Comparison of ENCODE assay signal across 8 mouse cellular contexts in the genomic region with DNA sequence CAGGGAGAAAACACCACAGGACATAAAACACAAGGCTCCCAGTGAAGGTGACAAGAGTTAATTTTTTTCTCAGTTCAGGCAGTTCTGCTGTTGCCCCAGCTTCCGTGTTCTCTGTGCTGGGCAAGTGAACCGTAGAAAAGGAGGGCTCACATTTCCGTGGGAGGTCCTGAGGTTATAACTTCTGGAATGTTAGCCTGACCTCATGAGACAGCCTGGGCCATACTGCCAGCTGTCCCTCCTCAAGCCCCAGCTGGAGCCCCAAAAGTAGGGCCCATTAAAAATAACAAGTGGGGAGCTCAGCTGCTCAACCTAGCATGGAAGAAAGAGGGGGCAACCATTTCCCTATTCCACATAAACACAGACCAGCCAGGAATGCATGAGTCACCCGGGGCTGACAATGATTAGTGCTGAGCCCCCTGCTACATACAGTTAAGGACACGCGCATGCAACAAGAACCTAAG. TPM values are rescaled to one million over a fixed set of nuclear protein-coding genes. Genes with fewer than 3 reads are reported as not detected.
A peak's percentile ranks its signal among the peaks of the same experiment; 100 is the strongest.
DNase-seq lines count a peak whose midpoint lies in the region; ATAC-seq and TF ChIP-seq lines count a peak whose summit lies in the region.

No protein-coding gene starts in this region.

- no peaks in the 10 kb centered on the region for H3K4me1 ChIP-seq in forebrain, postnatal 0 days (ENCODE audit: insufficient read depth)
- no peaks in the 10 kb centered on the region for H3K4me1 ChIP-seq in forebrain, embryonic 16.5 days (replicated peaks; ENCODE audit: control insufficient read depth, insufficient read depth, low read length)
- H3K4me1 ChIP-seq in kidney, embryonic 14.5 days (ENCODE audit: control insufficient read depth, insufficient read depth, low read length): peaks cover 66% of the 10 kb centered on the region
- H3K4me1 ChIP-seq in neural tube, embryonic 11.5 days (ENCODE audit: control insufficient read depth, insufficient read depth, low read length): 0 out of 2 replicates have a peak, but pooled peaks cover 4% of the 10 kb centered on the region

- TF ChIP-seq CTCF in forebrain, postnatal 0 days (IDR thresholded peaks at IDR 0.05; ENCODE audit: low read depth): no peak

- no peaks in the 10 kb centered on the region for H3K36me3 ChIP-seq in forebrain, postnatal 0 days (ENCODE audit: insufficient read depth)
- no peaks in the 10 kb centered on the region for H3K36me3 ChIP-seq in forebrain, embryonic 16.5 days (ENCODE audit: control insufficient read depth, insufficient read depth)
- no peaks in the 10 kb centered on the region for H3K36me3 ChIP-seq in kidney, embryonic 14.5 days (ENCODE audit: control insufficient read depth, insufficient read depth, low read length)
- H3K36me3 ChIP-seq in neural tube, embryonic 11.5 days (ENCODE audit: control insufficient read depth, insufficient read depth, low read length): no peaks in the 10 kb centered on the region

- ATAC-seq in forebrain, postnatal 0 days: 0 out of 2 replicates have a peak, but pooled peaks have one; percentile 18
- ATAC-seq in forebrain, embryonic 16.5 days: no peak
- peak; percentile 61 for ATAC-seq in granulocyte monocyte progenitor cell, adult 5-6 weeks (replicated peaks; ENCODE audit: poor library complexity, severe bottlenecking)
- peak; percentile 92 for ATAC-seq in kidney, embryonic 14.5 days (ENCODE audit: low FRiP score, low TSS enrichment)
- peak; percentile 39; the same call in 1 of the 2 replicates for ATAC-seq in neural tube, embryonic 11.5 days (ENCODE audit: insufficient read depth, low FRiP score, low TSS enrichment)
- no peak for ATAC-seq in CD4-positive, CD25-positive, alpha-beta regulatory T cell, adult 4 months

- no peak overlapping the region for H3K27ac ChIP-seq in forebrain, postnatal 0 days (ENCODE audit: low read depth, low read length)
- no peak overlapping the region for H3K27ac ChIP-seq in forebrain, embryonic 16.5 days (ENCODE audit: low read length)
- peak overlapping the region; percentile 86 for H3K27ac ChIP-seq in kidney, embryonic 14.5 days (ENCODE audit: low read depth, low read length)
- H3K27ac ChIP-seq in neural tube, embryonic 11.5 days (ENCODE audit: low read depth, low read length): 0 out of 2 replicates have a peak overlapping the region, but pooled peaks have one; percentile 49

- 47% methylated on average over 6 of the region's 6 CpGs for WGBS in forebrain, postnatal 0 days
- 41% methylated on average over 6 of the region's 6 CpGs for WGBS in forebrain, embryonic 16.5 days
- WGBS in kidney, embryonic 14.5 days: 0% methylated on average over 6 of the region's 6 CpGs
- WGBS in neural tube, embryonic 11.5 days: 33% methylated on average over 6 of the region's 6 CpGs

- H3K9ac ChIP-seq in forebrain, postnatal 0 days: no peak overlapping the region
- no peak overlapping the region for H3K9ac ChIP-seq in forebrain, embryonic 16.5 days (replicated peaks; ENCODE audit: low read depth, low read length)
- H3K9ac ChIP-seq in kidney, embryonic 14.5 days (ENCODE audit: low read depth, low read length): peak overlapping the region; percentile 25
- H3K9ac ChIP-seq in neural tube, embryonic 11.5 days (ENCODE audit: low read length): no peak overlapping the region

- H3K4me3 ChIP-seq in forebrain, postnatal 0 days (ENCODE audit: low read depth, low read length): no peak overlapping the region
- H3K4me3 ChIP-seq in forebrain, embryonic 16.5 days (replicated peaks; ENCODE audit: low read length): no peak overlapping the region
- peak overlapping the region; percentile 5; the same call in 1 of the 2 replicates for H3K4me3 ChIP-seq in kidney, embryonic 14.5 days (ENCODE audit: low read length)
- H3K4me3 ChIP-seq in neural tube, embryonic 11.5 days (ENCODE audit: low read depth, low read length): no peak overlapping the region

- no peak for DNase-seq in forebrain, postnatal 0 days
- peak; percentile 35 for DNase-seq in neural tube, embryonic 11.5 days (ENCODE audit: low spot score)
- DNase-seq in cerebellum, postnatal 14 days: no peak
- DNase-seq in spleen, postnatal 4 days (ENCODE audit: low spot score in 2 of 2): no peak

- no peaks in the 10 kb centered on the region for H3K27me3 ChIP-seq in forebrain, postnatal 0 days (ENCODE audit: insufficient read depth, low read length)
- no peaks in the 10 kb centered on the region for H3K27me3 ChIP-seq in forebrain, embryonic 16.5 days (replicated peaks; ENCODE audit: control insufficient read depth, insufficient read depth, low read length)
- H3K27me3 ChIP-seq in kidney, embryonic 14.5 days (ENCODE audit: control insufficient read depth, insufficient read depth, low read length): no peaks in the 10 kb centered on the region
- no peaks in the 10 kb centered on the region for H3K27me3 ChIP-seq in neural tube, embryonic 11.5 days (ENCODE audit: control insufficient read depth, insufficient read depth, low read length)

- no peaks in the 10 kb centered on the region for H3K9me3 ChIP-seq in forebrain, postnatal 0 days (ENCODE audit: low read length)
- H3K9me3 ChIP-seq in forebrain, embryonic 16.5 days (ENCODE audit: control insufficient read depth, low read length): no peaks in the 10 kb centered on the region
- no peaks in the 10 kb centered on the region for H3K9me3 ChIP-seq in kidney, embryonic 14.5 days (ENCODE audit: control insufficient read depth, low read length)
- H3K9me3 ChIP-seq in neural tube, embryonic 11.5 days (ENCODE audit: control insufficient read depth, low read length): no peaks in the 10 kb centered on the region

- no peak overlapping the region for H3K4me2 ChIP-seq in forebrain, postnatal 0 days (ENCODE audit: low read depth)
- no peak overlapping the region for H3K4me2 ChIP-seq in forebrain, embryonic 16.5 days (ENCODE audit: low read length)
- peak overlapping the region; percentile 24 for H3K4me2 ChIP-seq in kidney, embryonic 14.5 days (replicated peaks; ENCODE audit: low read depth, low read length)
- no peak overlapping the region for H3K4me2 ChIP-seq in neural tube, embryonic 11.5 days (ENCODE audit: low read depth)

RNA-seq across cellular contexts. Expression of gene Cnksr3, which starts 28.8 kb away (rescaled TPM):
- 2.4 and 3.5 TPM in 2 replicates for total RNA-seq in forebrain, postnatal 0 days (2014; rRNA removed)
- polyA plus RNA-seq in forebrain, postnatal 0 days (2015; fragmentation: Nextera tagmentation; extraction: Ambion mirVana): 1.8 and 2.0 TPM in 2 replicates
- 2.0 and 3.4 TPM in 2 replicates for polyA plus RNA-seq in forebrain, embryonic 16.5 days (2015; fragmentation: Nextera tagmentation; extraction: Ambion mirVana)
- 4.9 and 6.7 TPM in 2 replicates for total RNA-seq in granulocyte monocyte progenitor cell, adult 5-6 weeks (2014; fragmentation: Nextera tagmentation)
- total RNA-seq in granulocyte monocyte progenitor cell, adult 5-6 weeks (2017): 3.2 and 3.7 TPM in 2 replicates
- 8.3 and 15.2 TPM in 2 replicates for polyA plus RNA-seq in kidney, embryonic 14.5 days (2014; fragmentation: Nextera tagmentation; extraction: Ambion mirVana)
- 7.2 and 8.1 TPM in 2 replicates for polyA plus RNA-seq in neural tube, embryonic 11.5 days (2014; fragmentation: Nextera tagmentation; extraction: Ambion mirVana)
- polyA plus RNA-seq in CD4-positive, CD25-positive, alpha-beta regulatory T cell, adult 4 months (2017; shearing (Covaris generic)): 1 to 10 TPM; 3.3 to 5.1 TPM

Comparison
In these comparisons a context has a peak if more than half of its experiments do, and no peak if none do; other contexts are left out.
1. ATAC-seq: peak in forebrain, postnatal 0 days (single experiment), granulocyte monocyte progenitor cell, adult 5-6 weeks (single experiment), kidney, embryonic 14.5 days (single experiment) and neural tube, embryonic 11.5 days (single experiment); none in forebrain, embryonic 16.5 days (single experiment) and CD4-positive, CD25-positive, alpha-beta regulatory T cell, adult 4 months (single experiment).
2. H3K27ac ChIP-seq: peak in kidney, embryonic 14.5 days (single experiment) and neural tube, embryonic 11.5 days (single experiment); none in forebrain, postnatal 0 days (single experiment) and forebrain, embryonic 16.5 days (single experiment).